Mouse (Mus musculus) intestine, embryonic 14.5 days (tissue): Measurements from ENCODE around the gene Atg2b. TPM values are rescaled to one million over a fixed set of nuclear protein-coding genes. Genes with fewer than 3 reads are reported as not detected.
A peak's percentile ranks its signal among the peaks of the same experiment; 100 is the strongest.

Source experiments
- ATAC-seq: fragments of 200-750 bp; cut with Nextera tagmentation; replicated peaks from 2 replicates; pipeline ENCODE4 v1.8.0; 2017; ENCODE audit warnings: low read depth, moderate number of reproducible peaks, moderate TSS enrichment, moderate library complexity; ENCODE audit not compliant: low FRiP score, low TSS enrichment
- DNase-seq: peaks from one replicate; pipeline ENCODE4 v3.0.0-alpha.2; 2018; ENCODE audit warnings: low spot score
- H3K27ac ChIP-seq: fragments of 300-500 bp; sonication (generic); 2 replicates; pipeline ENCODE4 v1.5.1; 2014; ENCODE audit warnings: low read depth, mild to moderate bottlenecking, control low read depth
- H3K27me3 ChIP-seq: fragments of 300-500 bp; sonication (generic); replicated peaks from 2 replicates; pipeline ENCODE4 v1.6.1; 2014; ENCODE audit warnings: low read length, control low read depth; ENCODE audit not compliant: control insufficient read depth, insufficient read depth
- H3K36me3 ChIP-seq: fragments of 300-500 bp; sonication (generic); 2 replicates; pipeline ENCODE4 v1.6.1; 2014; ENCODE audit warnings: low read length, control low read depth; ENCODE audit not compliant: control insufficient read depth, insufficient read depth
- H3K4me1 ChIP-seq: fragments of 300-500 bp; sonication (generic); replicated peaks from 2 replicates; pipeline ENCODE4 v1.6.1; 2014; ENCODE audit warnings: low read length, control low read depth, mixed read lengths; ENCODE audit not compliant: control insufficient read depth, insufficient read depth
- H3K4me2 ChIP-seq: fragments of 300-500 bp; sonication (generic); 2 replicates; pipeline ENCODE4 v1.6.1; 2014; ENCODE audit warnings: low read length
- H3K4me3 ChIP-seq: fragments of 300-500 bp; sonication (generic); 2 replicates; pipeline ENCODE4 v1.5.1; 2014; ENCODE audit warnings: low read depth, low read length, control low read depth, mixed read lengths
- H3K9ac ChIP-seq: fragments of 300-500 bp; sonication (generic); 2 replicates; pipeline ENCODE4 v1.6.1; 2014; ENCODE audit warnings: mild to moderate bottlenecking, low read length
- H3K9me3 ChIP-seq: fragments of 300-500 bp; sonication (generic); 2 replicates; pipeline ENCODE4 v1.6.1; 2016; ENCODE audit warnings: low read length, control low read depth; ENCODE audit not compliant: control insufficient read depth
- WGBS: fragments of 180-500 bp; shearing (Covaris S2); extraction: QIAGEN DNeasy Blood & Tissue Kit; methylation state at CpG from one replicate; pipeline ENCODE4 v1.1.7; 2014; 5-methylcytosine and 5-hydroxymethylcytosine counted together
- polyA plus RNA-seq: library from polyadenylated mRNA; unstranded; fragments of >200 nt; fragmentation: Nextera tagmentation; extraction: Ambion mirVana; gene quantifications from 2 replicates; pipeline ENCODE4 v1.2.1, GENCODE M21; 2014

Gene Atg2b
- polyA plus RNA-seq, 1 experiment from 2014 or later, result 17.8 TPM

DNA sequence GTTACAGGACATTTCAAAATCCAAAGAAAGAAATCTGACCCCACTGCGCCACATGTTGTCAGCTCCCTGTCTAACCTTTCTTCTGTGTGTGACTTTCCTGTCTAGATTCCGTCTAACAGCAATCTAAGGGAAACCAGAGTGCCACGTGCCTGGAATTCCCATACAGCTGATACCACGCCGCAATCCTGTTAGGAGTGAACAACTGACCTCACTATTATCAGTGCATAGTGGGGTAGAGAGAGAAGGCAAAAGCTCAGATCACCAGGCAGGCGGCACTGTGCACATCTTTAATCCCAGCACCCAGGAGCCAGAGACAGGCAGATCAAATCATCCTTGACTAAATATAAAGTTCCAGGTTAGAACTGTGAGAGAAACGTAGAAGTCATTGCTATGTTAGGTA is 29.2 kb downstream of the Atg2b start:
- Histone ChIP-seq H3K27me3 (no peaks in the 10 kb centered on the region), H3K36me3 (peaks cover 96% of the 10 kb centered on the region), H3K4me3 (no peak overlapping the region), H3K9ac (no peak overlapping the region), H3K4me2 (no peak overlapping the region), H3K4me1 (no peaks in the 10 kb centered on the region), H3K27ac (no peak overlapping the region), H3K9me3 (no peaks in the 10 kb centered on the region)
- ATAC-seq, result no peak
- WGBS, result 92% methylated on average over 7 of the region's 7 CpGs
- DNase-seq, result no peak

DNA sequence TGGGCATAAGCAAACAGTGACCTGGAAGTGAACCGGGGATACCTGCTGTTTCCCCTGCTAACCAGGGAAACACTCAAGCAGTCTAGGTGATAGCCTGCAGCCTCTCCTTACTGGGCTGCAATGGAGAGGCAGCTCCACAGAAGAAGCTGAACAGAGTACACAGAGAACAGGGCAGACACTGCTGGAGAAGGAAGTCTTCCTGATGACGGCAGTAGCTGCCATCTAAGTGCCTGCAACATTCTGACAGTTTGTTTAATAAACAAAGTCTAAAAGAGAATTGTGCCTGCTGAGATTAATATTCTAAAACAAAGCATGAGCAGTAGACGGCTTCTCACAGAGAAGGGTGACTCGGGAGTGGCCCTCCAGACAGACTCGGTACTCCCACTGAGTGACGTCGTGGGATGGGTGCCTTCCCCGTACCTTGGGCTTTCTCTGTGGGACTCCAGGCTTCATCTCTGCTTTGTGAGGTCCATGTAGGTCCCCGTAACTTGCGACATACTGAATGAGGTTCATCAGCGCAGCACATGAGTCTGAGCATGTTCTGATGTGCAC is 42.2 kb downstream of the Atg2b start:
- H3K4me3 ChIP-seq, result no peak overlapping the region
- no peak overlapping the region for H3K4me2 ChIP-seq
- H3K27ac ChIP-seq, result no peak overlapping the region
- no peak for ATAC-seq
- H3K9ac ChIP-seq, result no peak overlapping the region
- no peaks in the 10 kb centered on the region for H3K9me3 ChIP-seq
- peaks cover 97% of the 10 kb centered on the region for H3K36me3 ChIP-seq
- 63% methylated on average over 11 of the region's 11 CpGs for WGBS
- no peak for DNase-seq
- H3K27me3 ChIP-seq, result no peaks in the 10 kb centered on the region
- no peaks in the 10 kb centered on the region for H3K4me1 ChIP-seq

DNA sequence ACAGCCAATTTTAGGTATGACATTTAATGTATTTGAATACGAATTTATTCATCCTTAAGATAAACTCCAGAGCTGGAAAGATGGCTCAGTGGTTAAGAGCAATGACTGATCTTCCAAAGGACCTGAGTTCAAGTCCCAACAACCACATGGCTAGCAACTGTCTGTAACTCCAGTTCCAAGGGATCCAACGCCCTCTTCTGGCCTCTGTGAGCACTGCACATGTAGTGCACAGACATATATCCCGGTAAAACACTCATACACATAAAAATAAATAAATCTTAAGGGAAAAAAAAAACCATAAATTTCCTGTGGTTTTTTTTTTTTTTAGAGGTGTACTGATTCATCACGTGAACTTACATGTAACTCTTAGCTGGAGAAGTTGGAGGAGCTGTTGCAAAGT is 47.5 kb downstream of the Atg2b start:
- no peak for ATAC-seq
- Histone ChIP-seq H3K9ac (no peak overlapping the region), H3K27me3 (no peaks in the 10 kb centered on the region), H3K9me3 (no peaks in the 10 kb centered on the region), H3K4me2 (no peak overlapping the region), H3K36me3 (peaks cover 99% of the 10 kb centered on the region), H3K4me1 (no peaks in the 10 kb centered on the region), H3K4me3 (no peak overlapping the region), H3K27ac (no peak overlapping the region)
- WGBS, result 76% methylated on average over 4 of the region's 4 CpGs
- no peak for DNase-seq

DNA sequence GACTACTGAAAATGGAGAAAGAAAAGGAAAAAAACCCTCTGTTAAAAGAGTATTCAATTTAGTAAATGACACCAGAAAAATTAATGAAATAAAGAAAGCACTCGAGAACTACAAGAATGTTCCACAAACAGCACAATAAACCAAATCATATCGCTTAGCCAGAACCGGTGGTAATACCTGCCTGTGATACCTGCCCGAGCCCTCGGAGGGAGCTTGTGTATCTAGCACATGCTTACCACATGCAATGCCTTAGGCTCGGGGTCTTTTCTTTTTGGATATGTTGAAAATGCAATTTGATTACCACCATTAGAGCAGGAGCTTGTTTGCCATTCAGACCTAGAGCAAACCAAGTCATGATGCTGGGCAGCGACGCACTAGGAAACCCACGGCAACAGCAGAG is 48.5 kb downstream of the Atg2b start:
- Histone ChIP-seq H3K27me3 (no peaks in the 10 kb centered on the region), H3K9ac (no peak overlapping the region), H3K36me3 (peaks cover 98% of the 10 kb centered on the region), H3K4me3 (no peak overlapping the region), H3K4me2 (no peak overlapping the region), H3K4me1 (no peaks in the 10 kb centered on the region), H3K9me3 (no peaks in the 10 kb centered on the region), H3K27ac (no peak overlapping the region)
- DNase-seq, result no peak
- 93% methylated on average over 9 of the region's 9 CpGs for WGBS
- no peak for ATAC-seq

DNA sequence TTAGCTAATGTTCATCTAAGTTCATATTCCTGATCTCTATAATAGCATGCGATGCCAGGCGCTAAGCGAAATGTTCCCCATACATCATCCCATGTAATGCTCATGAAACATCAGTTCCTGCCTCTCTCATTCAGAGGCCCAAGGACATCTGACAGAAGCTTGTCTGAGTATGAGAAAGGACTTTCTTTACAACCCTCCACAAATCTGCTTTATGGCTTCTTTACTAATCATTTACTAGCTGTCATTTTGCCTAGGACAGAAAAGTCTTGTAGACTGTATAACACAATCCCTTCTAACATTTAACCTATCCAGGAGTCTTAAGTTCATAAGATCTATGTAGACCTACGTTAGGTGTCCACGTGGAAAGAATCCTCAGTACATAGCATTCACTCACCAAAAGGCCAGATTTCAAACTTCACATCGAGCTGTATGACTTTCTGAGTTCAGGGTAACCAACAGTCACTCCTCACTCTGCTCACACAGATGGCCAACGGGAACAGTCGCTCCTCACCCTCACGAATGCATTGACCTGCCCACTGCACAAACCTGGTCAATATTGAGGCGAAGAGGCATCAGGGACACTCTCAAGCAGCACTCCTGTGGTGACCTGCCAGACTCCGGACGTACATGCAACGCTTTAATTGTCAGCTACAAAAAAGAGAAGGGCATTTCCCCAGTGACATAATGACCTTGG is 50.5 kb downstream of the Atg2b start:
- no peak overlapping the region for H3K4me2 ChIP-seq
- WGBS, result 86% methylated on average over 13 of the region's 13 CpGs
- H3K4me1 ChIP-seq, result no peaks in the 10 kb centered on the region
- ATAC-seq (peak; percentile 47; the same call in 1 of the 2 replicates), DNase-seq (no peak)
- no peaks in the 10 kb centered on the region for H3K9me3 ChIP-seq
- no peak overlapping the region for H3K4me3 ChIP-seq
- peaks cover 81% of the 10 kb centered on the region for H3K36me3 ChIP-seq
- H3K27ac ChIP-seq, result no peak overlapping the region
- no peaks in the 10 kb centered on the region for H3K27me3 ChIP-seq
- no peak overlapping the region for H3K9ac ChIP-seq

DNA sequence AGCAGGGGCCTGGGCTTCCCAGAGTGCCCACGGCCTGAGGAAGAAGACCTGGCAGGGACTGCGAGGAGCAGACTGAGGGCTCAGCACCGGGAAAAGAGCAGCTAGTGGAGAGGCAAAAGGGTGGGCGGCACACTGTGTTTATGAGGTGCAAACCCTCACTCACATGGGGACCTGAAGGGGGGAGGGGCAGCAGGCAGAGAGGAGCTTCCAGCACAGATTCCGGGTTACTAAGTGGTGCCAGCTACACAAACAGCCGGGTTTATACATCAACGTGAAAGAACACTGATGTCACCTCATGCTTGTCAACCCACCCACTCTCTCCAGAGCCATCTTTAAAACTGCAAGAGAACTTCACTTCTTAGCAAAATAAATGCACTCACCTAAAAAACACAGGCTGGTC is 59.2 kb downstream of the Atg2b start:
- DNase-seq (no peak), ATAC-seq (no peak)
- H3K27me3 ChIP-seq, result no peaks in the 10 kb centered on the region
- no peak overlapping the region for H3K9ac ChIP-seq
- H3K4me2 ChIP-seq, result no peak overlapping the region
- no peak overlapping the region for H3K27ac ChIP-seq
- H3K36me3 ChIP-seq, result peaks cover 65% of the 10 kb centered on the region
- H3K4me1 ChIP-seq, result no peaks in the 10 kb centered on the region
- H3K9me3 ChIP-seq, result no peaks in the 10 kb centered on the region
- no peak overlapping the region for H3K4me3 ChIP-seq
- WGBS, result 46% methylated on average over 7 of the region's 7 CpGs

DNA sequence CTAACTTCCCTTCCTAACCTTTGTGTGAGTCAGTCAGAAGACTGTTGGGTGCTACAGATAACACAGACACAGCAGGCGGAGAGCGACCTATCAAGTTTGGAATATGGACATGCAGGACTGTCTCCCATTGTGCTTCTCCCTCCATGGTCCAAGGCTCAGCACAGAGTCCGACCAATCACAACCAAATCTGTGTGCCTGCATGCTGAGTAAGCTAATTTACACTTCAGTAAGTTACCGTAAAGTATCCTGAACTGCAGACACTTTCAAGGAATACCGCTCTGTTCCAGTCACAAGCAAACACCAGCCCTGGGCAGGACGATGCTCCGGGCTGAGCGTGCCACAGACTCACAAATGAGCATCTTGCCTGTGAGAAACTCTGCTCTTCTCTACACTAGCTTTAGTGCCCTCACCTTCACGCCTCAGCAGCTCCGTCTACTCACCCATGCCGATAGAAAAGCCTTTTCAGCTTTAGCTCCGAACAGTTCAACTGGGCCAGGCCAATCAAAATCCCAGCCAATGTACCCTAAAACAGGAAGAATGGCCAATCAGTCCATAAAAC is 62.0 kb downstream of the Atg2b start:
- ATAC-seq, result no peak
- DNase-seq, result no peak

DNA sequence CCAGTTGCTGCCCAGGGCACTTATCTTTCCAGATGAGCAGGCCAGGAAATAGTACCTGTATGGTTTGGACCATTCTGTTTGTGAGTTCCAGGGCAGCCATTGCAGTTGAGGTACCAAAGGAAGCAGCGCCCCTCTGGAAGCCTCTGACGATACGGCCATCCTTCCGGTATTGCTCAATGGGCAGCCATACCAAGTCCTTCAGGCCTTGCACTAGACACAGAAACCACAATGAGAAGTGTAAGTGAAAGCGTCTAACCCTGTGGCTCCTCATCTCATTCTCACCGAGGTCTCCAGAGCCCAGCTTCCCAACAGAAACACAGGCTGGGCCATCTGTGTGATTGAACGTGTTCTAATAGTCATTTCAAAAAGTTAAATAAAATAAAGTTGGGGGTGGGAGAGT is 63.0 kb downstream of the Atg2b start:
- ATAC-seq (no peak), DNase-seq (no peak)
- H3K4me1 ChIP-seq, result no peaks in the 10 kb centered on the region
- H3K4me3 ChIP-seq, result no peak overlapping the region
- H3K9me3 ChIP-seq, result no peaks in the 10 kb centered on the region
- H3K27me3 ChIP-seq, result no peaks in the 10 kb centered on the region
- H3K27ac ChIP-seq, result no peak overlapping the region
- no peak overlapping the region for H3K9ac ChIP-seq
- no peak overlapping the region for H3K4me2 ChIP-seq
- H3K36me3 ChIP-seq, result peaks cover 80% of the 10 kb centered on the region
- 94% methylated on average over 7 of the region's 7 CpGs for WGBS

More for the DNA sequence above, 62.0 kb downstream of the Atg2b start:
- H3K4me1 ChIP-seq, result no peaks in the 10 kb centered on the region
- peaks cover 79% of the 10 kb centered on the region for H3K36me3 ChIP-seq
- no peaks in the 10 kb centered on the region for H3K9me3 ChIP-seq
- no peaks in the 10 kb centered on the region for H3K27me3 ChIP-seq
- no peak overlapping the region for H3K27ac ChIP-seq
- H3K9ac ChIP-seq, result no peak overlapping the region
- H3K4me3 ChIP-seq, result no peak overlapping the region
- H3K4me2 ChIP-seq, result no peak overlapping the region
- 93% methylated on average over 12 of the region's 12 CpGs for WGBS

DNA sequence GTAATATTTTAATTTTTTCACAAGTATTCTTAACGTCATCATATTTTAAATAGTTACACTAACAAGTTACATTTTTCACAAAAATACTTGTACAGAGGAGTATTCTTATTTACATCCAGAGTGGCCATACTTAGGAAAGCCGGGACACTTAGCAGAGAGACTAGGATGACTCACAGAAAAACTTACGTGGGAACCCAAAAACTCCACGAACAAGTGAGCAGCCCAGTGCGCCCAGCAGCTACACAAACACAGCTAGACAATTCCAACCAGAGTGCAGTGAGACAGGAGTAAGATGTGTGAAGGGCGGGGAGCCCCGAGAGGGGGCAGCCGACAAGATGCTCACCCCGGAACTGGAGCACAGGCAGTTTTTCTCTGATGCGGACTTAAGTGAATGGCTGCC is 71.5 kb downstream of the Atg2b start:
- no peak overlapping the region for H3K4me2 ChIP-seq
- H3K27me3 ChIP-seq, result no peaks in the 10 kb centered on the region
- DNase-seq (no peak), ATAC-seq (no peak)
- H3K4me1 ChIP-seq, result no peaks in the 10 kb centered on the region
- peaks cover 40% of the 10 kb centered on the region for H3K36me3 ChIP-seq
- no peaks in the 10 kb centered on the region for H3K9me3 ChIP-seq
- H3K4me3 ChIP-seq, result no peak overlapping the region
- no peak overlapping the region for H3K9ac ChIP-seq
- WGBS, result 89% methylated on average over 10 of the region's 10 CpGs
- no peak overlapping the region for H3K27ac ChIP-seq
